Mouse (Mus musculus) layer of hippocampus, adult 18-20 months (tissue): Measurements from ENCODE around the gene Crtac1. TPM values are rescaled to one million over a fixed set of nuclear protein-coding genes. Genes with fewer than 3 reads are reported as not detected.

Source experiments
- DNase-seq, 2 experiments: peaks; one replicate each; pipeline ENCODE4 v3.0.0; 2022; ENCODE audit warnings: low spot score in 2 of 2
- total RNA-seq, 2 experiments: library from RNA; stranded (reverse); gene quantifications; 2 replicates each; pipeline ENCODE4 v1.2.3; 2021

Crtac1 gene
- total RNA-seq, 2 experiments from 2014 or later: 90.4 to 104 TPM

DNA sequence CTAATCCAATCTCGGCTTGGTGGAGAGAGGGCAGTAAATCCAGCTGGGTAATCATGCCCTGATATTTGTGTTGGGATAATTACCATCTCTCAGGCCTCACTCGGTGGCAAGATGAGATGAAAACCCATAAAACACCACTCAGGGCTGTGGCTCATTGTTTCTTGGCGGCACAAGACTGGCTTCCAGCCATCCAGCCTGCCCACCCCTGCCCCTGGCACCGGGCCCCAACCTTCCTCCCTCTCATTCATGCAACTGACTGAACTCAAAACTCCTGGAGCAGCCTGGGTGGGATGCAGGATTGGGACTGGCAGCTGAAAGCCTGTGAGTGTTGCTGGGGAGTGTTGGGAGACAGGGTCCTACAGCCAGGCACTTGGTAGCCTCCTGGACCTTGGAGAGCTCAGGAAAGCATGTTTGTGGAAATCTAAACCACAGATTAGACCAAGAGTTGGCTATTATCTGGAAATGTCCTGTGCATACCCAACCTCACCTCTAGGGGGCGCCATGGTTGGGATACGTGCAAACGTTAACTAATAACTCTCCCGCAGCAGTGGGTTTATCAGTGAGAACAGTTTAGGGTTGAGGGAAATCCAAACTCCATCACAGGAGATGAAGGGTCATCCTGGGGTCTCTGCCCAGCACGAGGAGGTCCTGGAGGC is 99.4 kb downstream of the Crtac1 start:
- peak in 1 of 2 experiments; percentile 56 for DNase-seq

DNA sequence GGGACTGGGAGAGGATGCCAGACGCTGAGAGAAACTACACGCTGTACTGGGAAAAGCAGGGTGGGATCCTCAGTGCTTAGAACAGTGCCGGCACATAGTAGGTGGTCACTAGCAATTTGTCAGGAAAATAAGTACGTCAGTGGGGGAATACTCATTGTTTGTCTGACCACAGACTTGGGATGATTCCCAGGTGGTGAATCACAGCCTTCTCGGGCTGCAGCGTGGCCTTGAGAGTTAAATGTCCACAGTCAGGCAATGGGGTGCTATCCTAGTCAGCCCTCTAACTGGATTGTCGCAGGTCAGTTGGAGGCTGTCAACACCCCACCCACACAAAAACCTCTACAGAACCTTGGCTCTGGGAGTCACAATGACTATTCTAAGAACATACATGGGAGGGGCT is 100.1 kb downstream of the Crtac1 start:
- DNase-seq: no peak

DNA sequence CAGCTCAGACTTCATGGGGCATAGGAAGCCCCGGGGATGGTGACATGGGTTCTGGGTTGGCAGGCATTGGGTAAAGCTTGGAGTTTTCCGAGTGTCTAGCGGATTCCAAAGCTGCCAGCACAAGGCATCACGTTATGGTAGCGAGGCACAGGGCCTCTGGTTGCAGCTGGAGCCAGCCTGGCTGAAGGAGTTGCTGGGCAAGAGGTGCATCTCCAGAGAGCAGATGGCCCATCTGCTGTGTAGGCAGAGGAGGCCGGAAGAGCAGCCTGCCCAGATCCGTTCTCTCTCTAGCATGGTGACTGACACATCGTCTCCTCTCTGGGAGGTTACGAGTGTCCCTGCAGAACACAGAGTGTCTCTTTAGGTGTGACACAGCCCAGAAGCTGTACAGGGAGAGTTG is 103.4 kb downstream of the Crtac1 start:
- no peak for DNase-seq

DNA sequence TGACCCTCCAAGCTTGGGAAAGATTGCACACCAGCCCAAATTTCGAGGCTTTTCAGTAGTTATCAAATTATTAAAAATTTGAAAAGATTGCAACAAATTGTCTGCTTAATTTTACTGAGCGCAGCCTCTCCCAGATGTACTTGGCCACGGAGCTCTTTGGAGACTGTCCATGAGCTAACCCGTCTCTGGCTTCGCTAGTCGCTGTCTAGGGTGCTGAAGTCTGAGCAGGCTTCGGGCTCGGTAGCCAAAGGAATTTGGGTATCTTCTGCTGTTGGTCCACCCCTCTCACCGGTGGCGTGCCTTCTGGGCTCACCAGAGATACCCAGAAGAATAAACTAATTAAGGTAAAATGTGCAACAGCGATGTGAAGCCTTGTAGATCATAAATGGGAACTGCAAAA is 105.7 kb downstream of the Crtac1 start:
- no peak for DNase-seq

DNA sequence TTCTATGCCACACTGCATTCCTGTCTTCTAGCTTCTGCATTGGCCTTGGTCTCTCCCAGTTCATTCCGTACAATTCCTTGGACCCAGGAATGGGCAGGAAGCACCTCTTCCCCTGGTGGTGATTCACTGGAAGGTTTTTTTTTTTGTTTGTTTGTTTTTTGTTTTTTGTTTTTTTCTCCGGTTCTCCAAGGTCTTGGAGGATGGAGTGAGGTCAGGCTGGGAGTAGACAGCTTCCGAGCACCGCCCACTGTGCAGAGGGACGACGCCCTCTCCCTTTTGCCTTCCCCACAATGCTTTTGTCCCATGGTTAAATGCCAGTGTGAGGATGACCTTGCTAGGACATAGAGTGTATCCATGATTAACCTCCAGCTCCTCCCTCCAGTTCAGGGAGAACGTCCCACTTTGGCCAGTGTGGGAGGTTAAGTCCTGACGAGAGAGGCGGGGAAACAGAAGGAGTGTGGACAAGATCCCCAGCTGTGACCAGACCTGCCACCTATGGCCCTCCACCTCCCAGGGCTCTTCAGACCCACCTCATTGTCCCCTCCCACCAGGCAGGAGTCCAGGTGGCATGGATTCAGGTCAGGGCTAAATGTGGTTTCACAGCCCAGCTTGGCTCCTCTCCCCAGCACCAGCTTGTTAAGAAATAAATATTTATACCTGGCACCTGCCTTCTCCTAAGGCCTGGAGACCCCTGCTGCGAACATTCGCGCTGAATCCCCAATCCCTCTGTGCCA is 109.1 kb downstream of the Crtac1 start:
- DNase-seq: no peak

DNA sequence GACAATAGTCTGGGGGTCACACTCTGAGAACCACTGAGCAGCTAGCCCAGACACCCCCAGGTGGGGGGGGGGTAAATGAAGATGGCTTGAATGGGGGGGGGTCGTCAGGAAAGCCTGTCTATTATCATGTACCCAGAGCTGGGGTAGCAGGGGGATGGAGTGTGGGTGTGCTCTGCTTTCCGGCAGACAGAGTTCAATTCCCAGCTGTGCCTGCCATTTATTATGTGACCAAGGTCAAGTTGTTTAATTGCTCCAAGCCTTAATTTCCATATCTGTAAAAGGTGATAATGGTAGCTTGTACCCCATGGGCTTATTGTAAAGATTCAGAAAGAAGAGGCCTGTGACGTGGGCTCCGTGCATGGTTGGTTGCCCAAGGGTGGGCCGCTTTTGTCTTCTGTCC is 109.6 kb downstream of the Crtac1 start:
- no peak for DNase-seq

DNA sequence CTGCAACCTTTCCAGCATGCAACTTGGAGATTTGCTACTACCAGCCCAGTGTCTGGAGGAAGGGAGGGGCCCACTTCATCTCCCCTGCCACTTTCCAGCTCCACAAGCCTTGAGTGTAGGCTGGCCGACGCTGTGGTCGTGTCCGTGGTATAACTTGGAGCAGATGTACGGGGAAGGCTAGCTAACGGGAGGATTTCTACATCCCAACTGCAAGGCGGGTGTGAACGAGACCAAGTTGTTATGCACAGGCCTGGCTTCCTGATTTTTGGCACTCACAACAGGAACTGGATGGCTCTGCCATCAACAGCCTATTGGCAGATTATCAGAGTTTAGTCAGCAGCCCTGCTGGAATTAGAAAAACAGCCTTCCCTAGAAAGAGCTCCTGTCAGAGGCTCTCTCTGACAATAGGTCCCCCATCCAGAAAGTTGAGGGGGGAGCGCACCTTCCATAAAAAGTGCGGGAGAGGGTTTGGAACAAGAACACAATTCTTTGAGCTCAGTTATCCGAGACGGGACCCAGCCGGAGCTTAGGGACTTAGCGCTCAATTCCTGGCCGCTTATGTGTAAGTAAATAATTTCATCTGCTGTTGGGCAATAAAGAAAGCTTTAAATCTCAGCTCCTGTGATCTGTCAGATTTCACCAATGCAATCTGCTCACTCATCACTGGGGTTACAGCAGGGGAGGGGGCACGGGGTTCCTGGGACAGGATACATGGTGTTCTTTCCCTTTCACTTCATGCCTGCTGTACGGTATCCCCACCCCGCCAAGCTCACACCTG is 113.7 kb downstream of the Crtac1 start:
- peak; percentile 81 to 88 for DNase-seq

DNA sequence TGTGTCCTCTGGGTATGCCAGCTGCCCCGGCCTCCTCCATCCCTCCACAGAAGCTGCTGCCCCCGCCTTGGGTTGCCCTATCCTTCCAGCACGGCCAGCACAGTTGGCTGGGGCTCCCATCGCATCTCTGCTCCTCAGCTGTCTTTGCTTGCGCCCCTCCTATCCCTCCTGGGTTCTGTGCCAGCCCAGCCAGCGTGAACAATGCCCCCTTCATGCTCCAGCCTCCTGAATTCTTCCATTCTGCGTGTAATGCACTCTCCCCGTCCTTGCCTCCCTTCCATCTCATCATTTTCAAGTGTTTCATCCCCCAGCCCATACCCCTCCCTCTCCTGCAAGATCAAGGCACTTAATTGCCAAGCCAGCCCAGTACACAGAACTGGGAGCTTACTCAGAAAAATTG is 114.6 kb downstream of the Crtac1 start:
- DNase-seq: peak; percentile 47 to 73

DNA sequence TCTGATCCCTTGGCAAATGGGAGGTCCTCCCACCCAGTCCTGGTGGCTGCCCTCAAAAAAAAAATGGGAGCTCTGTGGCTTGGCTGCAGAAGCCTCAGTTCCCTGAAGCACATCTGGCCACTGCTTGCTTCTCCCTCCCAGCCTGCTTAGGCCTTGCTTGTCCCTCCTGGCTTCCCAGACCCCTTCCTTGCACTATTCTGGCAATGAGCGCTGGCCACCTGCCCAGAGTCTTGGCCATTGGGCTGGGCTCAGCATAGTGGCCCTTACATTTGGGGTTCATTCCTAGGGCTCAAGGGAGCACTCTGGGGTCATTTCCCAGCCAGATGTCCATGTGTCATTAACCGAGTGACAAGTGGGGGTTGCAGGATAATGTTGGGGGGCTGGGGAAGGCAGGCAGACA is 115.1 kb downstream of the Crtac1 start:
- peak in 1 of 2 experiments; percentile 60 for DNase-seq

DNA sequence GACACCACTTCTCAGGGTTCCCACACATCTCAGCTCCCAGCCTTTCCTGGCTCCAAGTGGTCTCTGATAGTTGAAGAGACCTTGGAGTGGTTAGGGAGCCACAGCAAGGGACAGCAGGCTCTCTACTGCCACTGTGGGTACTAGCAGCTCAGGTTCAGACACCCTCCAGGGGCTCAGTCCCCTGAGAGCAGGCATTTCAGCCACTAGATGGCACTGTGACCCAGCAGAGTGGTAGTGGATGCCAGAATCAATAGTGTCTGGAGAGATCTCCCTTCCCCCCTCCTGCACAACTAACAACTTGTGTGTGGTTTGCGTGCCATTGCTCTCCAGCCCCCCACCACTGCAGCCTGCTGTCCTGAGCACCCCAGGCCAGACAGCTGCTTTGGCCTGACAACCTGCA is 115.7 kb downstream of the Crtac1 start:
- peak; percentile 86 to 96 for DNase-seq

DNA sequence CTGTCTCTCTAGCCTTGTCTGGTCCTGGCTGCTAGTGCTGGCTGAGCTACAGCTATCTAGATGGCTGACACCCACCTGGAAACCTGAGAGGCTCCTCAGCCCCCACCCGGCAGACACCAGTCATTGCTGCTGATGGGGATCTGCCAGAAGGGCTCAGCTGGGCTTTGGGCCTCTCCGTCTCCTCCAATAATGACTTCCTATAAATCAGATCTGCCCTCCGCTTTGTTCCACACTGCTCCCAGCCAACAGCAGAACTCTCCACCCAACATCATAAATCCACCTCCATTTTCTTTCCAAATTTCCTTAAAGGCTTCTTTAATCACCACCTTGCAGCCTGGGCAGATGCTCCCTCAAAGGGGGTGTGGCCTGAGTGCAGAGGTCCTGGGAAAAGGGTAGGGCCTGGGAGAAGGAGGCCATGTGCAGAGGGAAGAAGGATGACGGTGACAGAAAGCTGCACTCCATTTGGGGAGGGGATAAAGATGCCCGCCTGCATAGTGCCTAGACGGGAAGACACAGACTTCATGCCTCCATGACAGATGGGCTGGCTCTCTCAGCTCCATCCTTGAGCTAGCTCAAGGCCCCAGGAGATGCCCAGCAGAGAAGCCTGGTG is 116.4 kb downstream of the Crtac1 start:
- no peak for DNase-seq

DNA sequence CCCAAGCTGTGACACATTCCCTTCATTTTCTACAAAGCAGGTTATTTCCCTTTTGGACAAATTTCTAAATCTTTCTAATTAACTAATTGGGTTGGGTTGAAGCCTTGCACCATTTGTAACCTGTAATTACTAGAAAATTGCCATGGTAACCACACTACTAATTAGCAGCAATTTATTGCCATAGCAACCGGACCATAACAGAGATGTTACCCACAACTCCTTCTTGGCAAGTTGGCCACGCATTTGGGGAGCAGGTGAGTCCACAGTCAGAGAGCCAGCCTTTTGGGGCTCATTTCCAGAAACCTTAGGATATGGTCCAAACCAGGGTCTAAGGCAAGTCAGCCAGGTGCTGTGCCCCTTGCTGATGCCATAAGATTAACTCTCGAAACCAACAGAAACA is 119.4 kb downstream of the Crtac1 start:
- DNase-seq: no peak

DNA sequence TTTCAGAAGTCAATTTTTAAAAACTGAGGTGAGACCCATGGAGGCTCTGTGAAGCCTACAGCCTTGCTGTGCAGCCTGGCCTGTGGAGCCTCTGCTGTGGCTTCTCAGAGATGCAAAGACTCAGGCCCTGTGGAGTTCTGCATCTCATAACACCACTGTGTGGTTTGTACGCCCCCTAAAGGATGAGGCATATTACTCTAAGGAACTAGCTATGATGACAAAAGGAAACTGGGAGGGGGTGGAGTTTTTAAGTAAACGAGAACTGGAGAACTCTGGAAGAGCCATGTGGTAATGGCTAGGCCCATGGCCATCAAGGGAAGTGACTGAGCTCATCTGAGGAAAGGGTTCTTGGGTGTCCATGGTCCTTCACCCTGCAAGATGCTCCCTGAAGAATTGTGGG is 120.3 kb downstream of the Crtac1 start:
- DNase-seq: no peak

DNA sequence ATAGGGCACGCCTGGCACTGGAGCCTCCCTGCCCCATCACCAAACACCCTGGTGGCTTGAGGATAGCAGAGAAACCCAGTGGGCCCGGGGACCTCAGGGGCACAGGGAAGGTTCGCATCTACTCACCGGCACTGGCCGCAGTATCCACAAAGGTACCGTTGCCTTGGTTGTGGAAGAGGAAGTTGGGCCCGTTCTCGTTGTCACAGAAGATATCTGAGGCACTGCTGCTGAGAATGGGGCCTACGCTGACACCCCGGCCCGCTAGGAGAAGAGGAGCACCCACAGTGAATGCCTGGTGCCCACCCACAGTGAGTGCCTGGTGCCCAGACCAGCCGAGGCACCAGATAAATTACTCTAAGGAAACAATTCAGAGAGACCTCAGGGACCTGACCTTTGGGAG is 122.7 kb downstream of the Crtac1 start:
- DNase-seq: no peak

DNA sequence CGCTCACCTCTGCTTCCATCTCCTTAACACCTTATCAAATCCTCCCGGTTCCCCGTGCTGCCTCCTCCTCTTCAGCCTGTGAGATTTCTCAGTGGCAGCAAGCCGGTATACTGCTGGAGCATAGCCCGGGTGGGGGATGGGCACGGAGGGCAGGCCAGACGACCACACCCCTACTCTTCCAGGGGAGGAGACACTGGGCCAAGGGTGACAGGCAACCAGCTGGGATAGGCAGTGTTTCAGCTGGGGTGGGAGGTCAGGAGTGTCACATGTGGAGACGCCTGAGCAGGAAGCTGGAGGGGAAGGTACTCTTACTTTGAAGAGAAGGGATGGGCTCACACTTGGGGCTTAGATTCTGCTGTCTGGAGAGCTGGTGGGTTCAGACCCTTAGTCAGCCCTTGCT is 124.6 kb downstream of the Crtac1 start:
- no peak for DNase-seq

DNA sequence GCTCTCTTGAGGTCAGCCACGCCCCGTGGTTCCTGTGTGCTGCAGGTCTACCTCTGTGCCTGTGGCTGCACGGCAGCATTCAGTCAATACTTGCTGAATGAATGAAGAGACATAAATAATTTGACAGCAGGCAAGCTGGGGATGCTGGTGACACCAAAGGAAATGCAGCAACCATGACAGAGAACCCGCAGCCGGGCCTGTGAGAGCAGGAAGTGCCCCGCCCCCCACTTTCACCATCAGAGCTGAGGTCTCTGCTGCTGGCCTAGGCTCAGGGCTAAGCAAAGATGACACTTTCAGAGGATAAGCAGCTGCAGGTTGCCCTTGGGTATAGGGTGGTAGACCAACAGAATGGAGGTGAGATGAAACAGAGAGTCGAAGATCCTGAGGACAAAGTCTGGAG is 125.4 kb downstream of the Crtac1 start:
- DNase-seq: no peak

DNA sequence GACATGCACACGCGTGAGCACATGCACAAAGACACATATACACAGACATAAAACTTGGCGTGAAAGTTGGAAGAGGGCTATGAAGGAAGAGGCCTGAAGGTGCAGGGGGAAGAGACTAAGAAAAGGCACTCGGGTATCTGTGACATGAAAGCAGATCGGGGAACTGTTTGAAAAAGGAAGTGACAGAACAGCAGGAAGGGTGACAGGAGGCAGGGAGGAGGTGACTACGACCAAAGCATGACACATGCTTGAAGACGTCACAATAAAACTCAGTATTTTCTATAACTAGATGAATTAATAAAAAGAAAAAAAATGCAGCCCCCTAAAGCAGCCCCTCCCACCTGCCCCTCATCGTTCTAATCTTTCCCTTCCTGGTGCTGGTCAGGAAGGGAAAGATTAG is 125.8 kb downstream of the Crtac1 start:
- DNase-seq: no peak

DNA sequence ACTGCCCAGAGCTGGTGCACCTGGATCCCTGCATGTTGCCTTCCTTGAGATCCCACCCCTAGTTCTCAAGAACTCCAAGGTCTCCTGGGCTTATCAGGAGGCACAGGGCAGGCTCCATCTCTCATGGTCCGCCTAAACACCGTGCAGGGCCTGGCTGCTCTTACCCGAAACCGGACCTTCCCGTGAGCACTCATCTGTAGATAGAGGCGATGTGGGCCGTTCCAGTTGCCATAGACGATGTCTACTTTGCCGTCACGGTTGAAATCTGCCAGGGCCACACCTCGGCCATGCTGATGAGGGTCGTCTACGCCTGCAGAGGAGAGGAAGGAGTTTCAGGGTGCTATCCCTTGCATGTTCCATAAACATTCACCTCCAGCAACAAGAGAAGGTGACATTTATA is 127.1 kb downstream of the Crtac1 start:
- DNase-seq: no peak

DNA sequence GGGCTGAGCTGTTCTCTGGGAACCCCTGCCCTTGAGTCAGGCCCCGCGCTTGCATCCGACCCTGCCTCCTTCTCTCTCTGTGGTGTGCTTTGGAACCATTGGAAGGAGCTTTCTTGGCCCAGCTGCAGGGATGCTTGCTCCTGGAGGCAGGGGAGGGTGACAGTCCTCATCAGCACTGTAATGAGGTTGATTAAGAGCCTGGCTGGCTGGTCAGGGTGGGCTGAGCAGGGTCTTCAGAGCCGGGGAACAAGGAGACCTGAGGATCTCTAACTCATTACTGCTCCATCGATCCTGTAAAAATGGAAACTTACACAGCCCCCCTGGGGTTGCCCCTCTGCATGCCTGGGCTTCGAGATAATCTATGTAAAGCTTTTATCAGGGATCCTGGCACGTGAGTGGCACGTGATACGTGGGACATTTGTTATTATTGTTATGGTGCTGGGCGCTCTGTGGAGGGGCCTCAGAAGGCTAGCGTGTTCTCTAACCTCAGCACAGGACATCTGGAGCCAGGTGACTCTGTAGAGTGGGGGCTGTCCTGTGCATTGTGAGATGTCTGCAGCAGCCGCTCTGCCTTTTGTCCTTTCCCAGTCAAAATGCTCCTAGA is 128.3 kb downstream of the Crtac1 start:
- no peak for DNase-seq

DNA sequence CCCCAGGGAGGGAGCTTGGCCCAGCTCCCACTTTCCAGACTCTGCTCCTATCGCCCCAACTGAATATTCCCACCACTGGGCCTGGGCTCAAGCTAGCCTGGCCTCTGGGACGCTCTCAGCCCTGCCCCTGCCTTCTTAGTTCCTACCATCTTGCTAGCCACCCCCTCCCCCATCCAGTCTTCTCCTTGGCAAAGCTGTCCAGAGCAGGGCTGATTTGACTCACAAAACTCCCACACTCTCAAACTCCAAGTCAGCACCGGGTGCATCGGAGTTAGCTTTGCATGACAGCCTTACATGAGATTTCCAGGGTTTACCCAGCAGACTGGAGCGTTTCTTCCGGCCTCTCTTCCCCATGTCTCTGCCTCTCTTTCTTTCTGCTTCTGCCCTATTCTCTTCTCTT is 138.4 kb downstream of the Crtac1 start:
- no peak for DNase-seq

DNA sequence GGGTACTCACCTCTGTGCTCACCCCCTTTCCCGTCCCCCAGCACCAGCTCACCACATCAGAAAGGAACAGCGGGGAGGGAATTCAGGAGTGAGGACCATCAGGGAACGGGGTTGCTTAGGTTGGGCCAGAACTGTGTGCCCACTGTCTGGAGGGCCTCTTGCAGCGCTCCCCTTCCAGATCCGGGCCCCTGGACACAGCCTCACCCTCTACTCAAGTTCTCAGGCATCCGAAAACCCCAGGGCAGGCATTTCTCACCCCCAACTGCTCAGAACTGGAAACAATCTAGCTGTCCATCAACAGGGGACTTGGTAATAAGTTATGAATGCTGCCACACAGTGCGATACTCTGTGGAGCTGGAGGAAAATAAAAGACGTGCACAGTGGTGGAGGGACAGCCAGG is 139.5 kb downstream of the Crtac1 start:
- DNase-seq: no peak
